Mouse (Mus musculus) C2C12 (cell line): ENCODE results near the gene 4930595D18Rik.

Experiments used
- CTCF ChIP-seq: IDR thresholded peaks from one replicate; pipeline ENCODE4 v1.5.1; 2011; ENCODE audit not compliant: control insufficient read depth, insufficient read depth, insufficient read length
- MAX ChIP-seq: IDR thresholded peaks from one replicate; pipeline ENCODE4 v1.6.1; 2011; ENCODE audit warnings: mild to moderate bottlenecking, control low read depth
- USF1 ChIP-seq: IDR thresholded peaks from one replicate; pipeline ENCODE4 v1.6.1; 2011; ENCODE audit warnings: low read depth, mild to moderate bottlenecking, control low read depth, moderate library complexity

DNA sequence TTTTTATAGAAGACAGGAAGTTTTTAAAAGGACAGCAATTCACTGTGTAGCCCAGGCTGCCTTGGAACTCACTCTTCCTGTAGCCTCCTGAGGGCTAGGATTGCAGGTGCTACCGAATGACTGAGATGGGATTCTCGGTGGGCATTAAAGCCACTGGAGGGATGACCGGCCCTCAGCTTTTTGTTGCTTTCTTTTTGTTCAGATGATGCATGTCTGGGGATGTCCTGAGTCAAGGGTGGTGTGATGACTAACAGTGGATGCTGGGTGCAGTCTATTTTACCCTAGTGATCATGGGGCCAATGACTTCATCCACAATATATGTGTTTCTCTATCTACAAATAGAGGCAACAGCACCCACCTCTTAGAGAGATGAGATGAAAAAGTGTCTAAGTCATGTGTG, 2.7 kb upstream of the 4930595D18Rik start:
- no peak for TF ChIP-seq CTCF
- TF ChIP-seq MAX, result no peak
- no peak for TF ChIP-seq USF1
